Mouse (Mus musculus): ENCODE data around the gene Dmrta1.

- TF ChIP-seq POLR2A (IDR thresholded peaks at IDR 0.05; ENCODE audit: extremely low read depth, insufficient read depth, low read length) (no peak), CTCF (IDR thresholded peaks at IDR 0.05; ENCODE audit: extremely low read depth, insufficient read depth, low read length) (no peak)
Measured at GRCm38 (mm10) chr4:89651312-89651686, 27.9 kb upstream of the Dmrta1 start.

All from cortical plate, adult 2 months (tissue).